Mouse (Mus musculus): ENCODE results near the gene Egflam. TPM values are rescaled to one million over a fixed set of nuclear protein-coding genes. Genes with fewer than 3 reads are reported as not detected.

Gene Egflam
- total RNA-seq, 2 experiments from 2014 or later, result 5.7 to 9.6 TPM

DNA sequence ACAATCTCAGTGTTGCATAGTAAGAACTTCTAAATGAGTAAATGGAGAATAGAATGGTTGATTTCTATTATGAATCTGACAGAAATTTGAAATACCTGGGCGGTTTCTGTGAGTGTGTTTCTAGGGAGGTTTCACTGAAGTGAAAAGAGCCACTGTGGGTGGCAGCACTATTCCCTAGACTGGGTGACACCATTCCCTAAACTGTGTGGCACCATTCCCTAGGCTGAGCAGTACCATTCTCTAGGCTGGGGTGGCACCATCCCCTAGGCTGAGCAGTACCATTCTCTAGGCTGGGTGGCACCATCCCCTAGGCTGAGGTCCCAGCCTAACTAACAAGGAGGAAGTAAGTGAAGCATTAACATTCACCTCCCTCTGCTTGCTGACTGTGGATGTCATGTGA lies 103.0 kb downstream of the Egflam start:
- intact Hi-C loops (cut with DNase I), result no loop called here
- no peak for DNase-seq

- no peak for DNase-seq
- intact Hi-C loops (cut with DNase I), result no loop called here
Measured at GRCm38 (mm10) chr15:7292854-7293253, 105.3 kb downstream of the Egflam start.

GRCm38 (mm10) chr15:7290003-7290402 lies 108.2 kb downstream of the Egflam start:
- intact Hi-C loops (cut with DNase I), result no loop called here

DNA sequence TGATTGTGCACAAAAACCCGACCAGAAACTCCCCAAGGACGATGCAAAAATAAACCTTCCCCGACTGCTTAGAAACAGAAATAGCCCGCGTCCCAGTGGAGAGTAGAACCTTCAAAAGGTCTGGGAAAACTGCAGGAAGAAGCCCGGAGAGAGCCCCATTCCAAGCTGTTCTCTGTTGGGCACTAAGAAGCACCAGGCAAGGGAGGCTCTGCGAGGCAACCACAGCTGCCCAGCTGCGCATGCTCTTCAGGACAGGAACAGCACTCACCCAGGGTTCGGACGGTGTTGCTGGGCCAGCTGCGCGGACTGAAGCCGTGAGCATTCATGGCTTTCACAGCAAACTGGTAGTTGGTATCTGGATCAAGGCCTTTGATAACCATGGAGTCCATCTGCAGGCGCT lies 108.7 kb downstream of the Egflam start:
- DNase-seq, result no peak
- intact Hi-C loops (cut with DNase I), result no loop called here

More at GRCm38 (mm10) chr15:7290003-7290402, 108.2 kb downstream of the Egflam start:
- no peak for DNase-seq

GRCm38 (mm10) chr15:7288841-7289424 lies 109.3 kb downstream of the Egflam start:
- intact Hi-C loops (cut with DNase I), result no loop called here
- DNase-seq, result no peak

DNA sequence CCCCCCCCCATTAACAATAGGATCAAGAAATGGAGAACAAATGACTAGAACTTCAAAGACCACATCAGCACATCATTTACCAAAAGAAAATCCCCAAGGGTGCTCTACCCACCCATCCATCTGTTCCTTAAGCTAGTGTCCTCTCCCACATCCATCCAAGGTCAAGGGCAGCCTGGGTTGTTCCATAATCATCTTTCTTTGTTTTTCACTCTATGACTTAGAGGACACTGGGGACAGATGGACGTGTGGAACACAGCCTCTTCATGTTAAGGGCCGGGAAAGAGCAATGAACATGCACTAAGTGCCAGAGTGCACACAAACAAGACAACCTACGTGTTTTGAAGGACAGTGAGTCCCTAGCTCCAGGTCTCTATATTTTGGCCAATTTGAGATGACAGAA lies 110.3 kb downstream of the Egflam start:
- intact Hi-C loops (cut with DNase I), result no loop called here
- no peak for DNase-seq

GRCm38 (mm10) chr15:7281579-7281978 lies 116.6 kb downstream of the Egflam start:
- intact Hi-C loops (cut with DNase I), result no loop called here
- no peak for DNase-seq

- peak; percentile 79 for DNase-seq
- intact Hi-C loops (cut with DNase I), result no loop called here
Measured at GRCm38 (mm10) chr15:7263822-7264221, 134.4 kb downstream of the Egflam start.

- no peak for DNase-seq
- intact Hi-C loops (cut with DNase I), result no loop called here
Measured at GRCm38 (mm10) chr15:7263339-7263738, 134.9 kb downstream of the Egflam start.

- intact Hi-C loops (cut with DNase I), result no loop called here
- no peak for DNase-seq
Measured at GRCm38 (mm10) chr15:7261371-7261770, 136.8 kb downstream of the Egflam start.

DNA sequence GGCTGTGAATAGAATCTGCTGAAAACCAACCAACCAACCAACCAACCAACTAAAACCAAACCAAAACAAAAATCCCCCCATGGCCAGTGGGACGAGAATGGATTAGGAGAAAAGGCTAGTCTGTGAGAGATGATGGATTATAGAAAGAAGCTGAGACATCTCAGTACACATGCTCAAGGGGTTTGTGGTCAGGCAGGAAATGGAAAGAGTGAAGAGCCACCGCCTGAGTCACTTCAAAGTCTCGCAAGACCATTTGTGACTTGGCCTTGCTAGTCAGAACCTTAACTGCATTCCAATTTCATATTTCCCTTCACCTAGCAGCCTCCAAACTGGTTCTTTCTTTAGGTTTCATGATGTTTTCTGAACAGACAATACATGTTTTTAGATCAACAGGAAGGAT lies 141.6 kb downstream of the Egflam start:
- intact Hi-C loops (cut with DNase I), result no loop called here

GRCm38 (mm10) chr15:7253326-7253725 lies 144.9 kb downstream of the Egflam start:
- intact Hi-C loops (cut with DNase I), result no loop called here
- DNase-seq, result no peak

More for the DNA sequence above, 141.6 kb downstream of the Egflam start:
- DNase-seq, result no peak

- no peak for DNase-seq
- intact Hi-C loops (cut with DNase I), result no loop called here
Measured at GRCm38 (mm10) chr15:7252106-7252636, 146.0 kb downstream of the Egflam start.

GRCm38 (mm10) chr15:7251042-7251441 lies 147.2 kb downstream of the Egflam start:
- intact Hi-C loops (cut with DNase I), result no loop called here
- DNase-seq, result no peak

DNA sequence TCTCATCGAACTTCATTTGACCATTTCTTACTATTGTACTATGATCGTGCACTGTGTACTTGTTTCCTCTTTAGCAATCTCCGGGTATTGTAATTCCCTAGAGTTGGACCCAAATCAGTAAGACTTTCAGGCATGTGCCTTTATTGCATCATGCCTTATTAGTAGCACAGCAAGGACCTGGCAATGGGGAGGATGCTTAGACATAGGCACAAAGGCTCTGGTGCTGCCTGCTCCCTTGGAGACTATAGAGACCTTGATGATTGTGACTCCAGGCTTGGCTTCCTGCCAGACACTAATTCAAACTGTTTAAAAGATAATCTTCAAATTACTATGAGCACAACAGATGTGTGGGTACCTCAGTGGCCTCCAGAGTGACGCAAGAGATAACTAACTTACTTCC lies 149.0 kb downstream of the Egflam start:
- no peak for DNase-seq
- intact Hi-C loops (cut with DNase I), result no loop called here

DNA sequence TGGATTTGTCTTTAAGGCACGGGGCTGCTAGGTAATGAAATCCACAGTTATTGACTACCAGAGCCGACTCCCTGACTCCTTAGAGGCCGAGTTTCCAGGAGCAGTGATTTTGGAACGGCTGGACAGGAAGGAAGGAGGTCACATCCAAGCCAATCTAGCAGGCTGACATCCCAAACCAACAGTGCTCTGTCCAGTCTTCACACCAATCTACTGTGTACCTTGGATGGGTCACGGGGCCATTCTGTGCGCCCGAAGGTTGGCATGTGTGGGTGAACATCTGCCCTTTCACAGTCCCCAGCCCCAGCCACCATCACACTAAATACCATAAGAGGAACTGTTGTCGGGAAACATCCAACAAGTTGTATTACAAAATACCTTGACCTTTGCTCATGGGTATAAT lies 150.9 kb downstream of the Egflam start:
- intact Hi-C loops (cut with DNase I), result no loop called here
- no peak for DNase-seq

DNA sequence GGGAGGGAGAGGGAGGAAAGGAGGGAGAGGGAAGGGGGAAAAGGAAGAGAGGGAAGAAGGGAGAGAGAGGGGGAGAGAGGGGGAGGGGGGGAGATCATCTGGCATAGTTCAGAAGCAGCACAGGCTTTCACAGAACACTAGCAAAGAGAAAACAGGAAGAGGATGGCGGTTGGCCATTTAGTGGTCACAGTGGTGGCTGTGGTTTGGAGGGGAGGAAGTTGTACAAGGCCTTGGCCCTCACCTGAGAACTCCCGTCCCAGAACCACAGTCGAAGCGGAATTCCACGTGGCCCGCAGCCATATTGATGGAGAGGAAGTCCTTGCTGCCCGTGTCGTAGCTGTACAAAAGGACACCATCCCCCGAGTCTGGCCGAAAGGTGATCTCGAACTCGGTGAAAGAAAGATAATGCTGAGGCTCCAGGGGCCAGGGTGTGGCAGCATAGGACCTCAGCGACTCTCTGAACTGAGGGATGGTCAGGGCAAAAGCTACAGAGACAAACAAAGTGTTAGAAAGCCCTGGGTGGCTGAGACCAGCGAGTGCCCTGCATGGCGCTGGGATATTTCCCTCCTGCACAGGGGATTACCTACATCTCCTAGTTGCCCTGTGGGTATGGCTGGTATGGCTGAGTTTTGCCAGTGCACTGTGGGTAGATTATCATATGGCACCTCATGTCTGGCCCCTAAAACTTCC lies 155.9 kb downstream of the Egflam start:
- intact Hi-C loops (cut with DNase I), result no loop called here

DNA sequence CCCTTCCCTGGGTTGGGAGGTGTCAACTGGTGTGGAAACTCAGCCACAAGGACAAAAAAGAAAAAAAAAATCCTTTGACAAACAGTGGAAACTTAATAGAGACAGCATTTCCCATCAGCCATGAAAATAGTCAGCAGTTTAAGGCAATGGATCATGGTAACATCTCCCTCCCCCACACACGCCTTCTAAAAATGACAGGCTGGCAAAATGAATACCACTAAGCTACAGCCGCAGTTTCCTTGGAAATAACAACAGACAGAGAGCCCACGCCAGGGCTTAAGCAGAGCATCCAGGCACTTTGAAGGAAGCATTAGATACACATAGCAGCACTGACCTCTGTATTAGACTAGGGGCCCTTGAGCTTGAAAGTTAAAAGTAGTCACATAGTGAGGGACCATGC lies 157.2 kb downstream of the Egflam start:
- intact Hi-C loops (cut with DNase I), result no loop called here
- no peak for DNase-seq

More for the DNA sequence above, 155.9 kb downstream of the Egflam start:
- no peak for DNase-seq

DNA sequence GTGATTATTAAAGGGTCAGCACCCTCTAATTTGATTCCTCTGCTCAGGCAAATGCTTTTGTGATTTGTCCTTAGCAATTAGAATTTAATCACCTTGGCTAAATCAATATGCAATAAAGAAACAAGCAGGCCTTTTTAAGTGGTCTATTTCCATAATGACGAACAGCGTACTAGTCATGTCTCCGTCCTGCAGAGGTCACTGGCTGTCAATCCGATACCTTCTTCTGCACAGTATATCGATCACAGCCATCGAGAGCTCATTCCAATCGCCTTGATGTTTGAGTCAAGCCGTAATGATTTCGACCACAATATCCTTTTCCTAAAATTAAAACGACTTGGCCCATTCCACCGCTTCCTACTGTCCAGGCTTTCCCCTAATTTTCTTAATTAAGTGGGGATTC lies 158.3 kb downstream of the Egflam start:
- intact Hi-C loops (cut with DNase I), result no loop called here
- DNase-seq, result no peak

DNA sequence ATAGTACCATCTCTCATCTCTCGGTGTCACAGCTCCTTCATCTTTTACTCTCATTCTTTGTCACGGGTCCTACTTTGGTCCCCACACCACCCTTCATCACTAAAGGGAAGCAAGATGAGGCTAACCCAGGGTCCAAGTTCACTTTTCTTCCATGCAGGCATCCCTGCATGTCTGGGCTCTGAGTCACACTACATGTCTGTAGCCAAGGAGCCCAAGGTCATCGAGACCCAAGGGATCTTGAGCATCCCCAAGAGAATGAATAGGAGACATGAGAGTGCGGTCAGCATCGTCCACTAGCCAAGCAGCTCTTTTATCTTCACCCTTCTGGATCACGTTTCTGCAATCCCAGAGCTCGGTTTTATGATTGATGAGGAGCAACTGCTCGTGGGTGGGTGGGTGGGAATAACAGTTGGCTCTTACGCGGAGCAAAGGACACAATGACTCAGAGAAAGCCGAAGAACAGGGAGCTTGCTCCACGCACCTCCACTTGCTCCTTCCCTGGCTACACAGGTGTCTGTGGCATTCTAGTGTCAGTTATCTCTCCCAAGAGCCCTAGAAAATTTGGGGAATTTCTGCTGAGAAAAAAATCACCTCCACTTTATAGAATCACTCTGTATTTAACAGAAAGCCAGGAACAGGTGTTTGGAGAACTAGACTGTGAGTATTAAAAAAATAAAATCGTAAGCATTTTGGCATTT lies 164.7 kb downstream of the Egflam start:
- intact Hi-C loops (cut with DNase I), result no loop called here
- DNase-seq, result no peak

DNA sequence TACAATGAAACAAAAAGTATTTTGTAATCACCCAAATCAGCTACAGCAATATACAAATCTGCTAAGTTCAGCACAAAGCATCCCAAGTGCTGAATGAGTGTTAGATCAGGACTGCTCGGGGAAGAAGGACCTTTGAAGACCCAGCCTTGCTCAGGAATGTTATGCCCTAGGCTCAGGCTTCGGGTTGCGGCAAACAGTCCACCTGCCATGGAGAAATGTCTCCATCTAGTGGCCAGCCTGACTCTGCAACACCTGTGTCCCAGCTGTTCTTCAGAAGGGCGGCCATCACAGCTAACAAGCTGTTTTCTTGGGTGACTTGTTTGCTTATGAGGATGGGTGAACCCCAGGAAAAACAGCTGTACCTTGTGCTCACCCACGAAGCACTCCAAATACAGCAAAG lies 172.0 kb downstream of the Egflam start:
- intact Hi-C loops (cut with DNase I), result loop anchor here (10.0 kb wide), 1 partner anchor 91 kb away; no protein-coding TSS in a partner anchor
- DNase-seq, result peak; percentile 81
